Mouse (Mus musculus): ENCODE results near the gene Grid2. TPM values are rescaled to one million over a fixed set of nuclear protein-coding genes. Genes with fewer than 3 reads are reported as not detected.
A peak's percentile ranks its signal among the peaks of the same experiment; 100 is the strongest.

Grid2 gene
- total and polyA plus RNA-seq, 2 experiments = not detected

- no peaks in the 10 kb centered on the region for H3K79me2 ChIP-seq (ENCODE audit: control insufficient read depth, insufficient read depth, low read length)
- no peak overlapping the region for H3K27ac ChIP-seq (replicated peaks; ENCODE audit: insufficient read depth, low read depth, low read length)
- TF ChIP-seq POLR2A (IDR thresholded peaks at IDR 0.05; ENCODE audit: extremely low read depth, insufficient read depth, low read length) (no peak), CTCF (IDR thresholded peaks at IDR 0.05; ENCODE audit: low read depth, low read length) (no peak)
- H3K9ac ChIP-seq (ENCODE audit: low read depth, low read length) = no peak overlapping the region
- no peaks in the 10 kb centered on the region for H3K36me3 ChIP-seq (ENCODE audit: control insufficient read depth, insufficient read depth, low read length)
- no peak for DNase-seq (ENCODE audit: extremely low read depth, low read depth, low spot score)
- WGBS = 3% methylated on average over 19 of the region's 19 CpGs
- H3K4me3 ChIP-seq (ENCODE audit: insufficient read depth, low read depth, low read length) = no peak overlapping the region
- peaks cover 6% of the 10 kb centered on the region; the same call in 1 of the 2 replicates for H3K4me1 ChIP-seq (ENCODE audit: control insufficient read depth, insufficient read depth, low read length)
- H3K27me3 ChIP-seq (ENCODE audit: control insufficient read depth, insufficient read depth, low read length) = peaks cover 31% of the 10 kb centered on the region
Measured at GRCm38 (mm10) chr6:64730030-64730429, 1474.4 kb downstream of the Grid2 start.

- H3K4me3 ChIP-seq (ENCODE audit: insufficient read depth, low read depth, low read length) = no peak overlapping the region
- H3K4me1 ChIP-seq (ENCODE audit: control insufficient read depth, insufficient read depth, low read length) = peaks cover 6% of the 10 kb centered on the region; the same call in 1 of the 2 replicates
- no peak overlapping the region for H3K9ac ChIP-seq (ENCODE audit: low read depth, low read length)
- peaks cover 31% of the 10 kb centered on the region for H3K27me3 ChIP-seq (ENCODE audit: control insufficient read depth, insufficient read depth, low read length)
- 10% methylated on average over 14 of the region's 14 CpGs for WGBS
- no peak for DNase-seq (ENCODE audit: extremely low read depth, low read depth, low spot score)
- no peaks in the 10 kb centered on the region for H3K79me2 ChIP-seq (ENCODE audit: control insufficient read depth, insufficient read depth, low read length)
- no peaks in the 10 kb centered on the region for H3K36me3 ChIP-seq (ENCODE audit: control insufficient read depth, insufficient read depth, low read length)
- H3K27ac ChIP-seq (replicated peaks; ENCODE audit: insufficient read depth, low read depth, low read length) = no peak overlapping the region
- no peak for TF ChIP-seq CTCF (IDR thresholded peaks at IDR 0.05; ENCODE audit: low read depth, low read length)
- TF ChIP-seq POLR2A (IDR thresholded peaks at IDR 0.05; ENCODE audit: extremely low read depth, insufficient read depth, low read length) = no peak
Measured at GRCm38 (mm10) chr6:64730506-64731020, 1474.9 kb downstream of the Grid2 start.

GRCm38 (mm10) chr6:64731126-64731525 lies 1475.5 kb downstream of the Grid2 start:
- H3K36me3 ChIP-seq (ENCODE audit: control insufficient read depth, insufficient read depth, low read length) = no peaks in the 10 kb centered on the region
- H3K4me1 ChIP-seq (ENCODE audit: control insufficient read depth, insufficient read depth, low read length) = peaks cover 6% of the 10 kb centered on the region; the same call in 1 of the 2 replicates
- 11% methylated on average over 7 of the region's 7 CpGs for WGBS
- H3K9ac ChIP-seq (ENCODE audit: low read depth, low read length) = no peak overlapping the region
- TF ChIP-seq CTCF (IDR thresholded peaks at IDR 0.05; ENCODE audit: low read depth, low read length) (no peak), POLR2A (IDR thresholded peaks at IDR 0.05; ENCODE audit: extremely low read depth, insufficient read depth, low read length) (no peak)
- H3K27me3 ChIP-seq (ENCODE audit: control insufficient read depth, insufficient read depth, low read length) = peaks cover 31% of the 10 kb centered on the region
- no peak overlapping the region for H3K4me3 ChIP-seq (ENCODE audit: insufficient read depth, low read depth, low read length)
- H3K27ac ChIP-seq (replicated peaks; ENCODE audit: insufficient read depth, low read depth, low read length) = no peak overlapping the region
- peak; percentile 4 for DNase-seq (ENCODE audit: extremely low read depth, low read depth, low spot score)
- no peaks in the 10 kb centered on the region for H3K79me2 ChIP-seq (ENCODE audit: control insufficient read depth, insufficient read depth, low read length)

- 8% methylated on average over 8 of the region's 8 CpGs for WGBS
- TF ChIP-seq POLR2A (IDR thresholded peaks at IDR 0.05; ENCODE audit: extremely low read depth, insufficient read depth, low read length) = no peak
- no peak for TF ChIP-seq CTCF (IDR thresholded peaks at IDR 0.05; ENCODE audit: low read depth, low read length)
- H3K4me3 ChIP-seq (ENCODE audit: insufficient read depth, low read depth, low read length) = no peak overlapping the region
- H3K9ac ChIP-seq (ENCODE audit: low read depth, low read length) = no peak overlapping the region
- peaks cover 31% of the 10 kb centered on the region for H3K27me3 ChIP-seq (ENCODE audit: control insufficient read depth, insufficient read depth, low read length)
- peaks cover 6% of the 10 kb centered on the region; the same call in 1 of the 2 replicates for H3K4me1 ChIP-seq (ENCODE audit: control insufficient read depth, insufficient read depth, low read length)
- DNase-seq (ENCODE audit: extremely low read depth, low read depth, low spot score) = no peak
- no peak overlapping the region for H3K27ac ChIP-seq (replicated peaks; ENCODE audit: insufficient read depth, low read depth, low read length)
- H3K79me2 ChIP-seq (ENCODE audit: control insufficient read depth, insufficient read depth, low read length) = no peaks in the 10 kb centered on the region
- H3K36me3 ChIP-seq (ENCODE audit: control insufficient read depth, insufficient read depth, low read length) = no peaks in the 10 kb centered on the region
Measured at GRCm38 (mm10) chr6:64731621-64732320, 1476.1 kb downstream of the Grid2 start.

GRCm38 (mm10) chr6:64733311-64733710 lies 1477.6 kb downstream of the Grid2 start:
- DNase-seq (ENCODE audit: extremely low read depth, low read depth, low spot score) = no peak
- Histone ChIP-seq H3K9ac (ENCODE audit: low read depth, low read length) (no peak overlapping the region), H3K27ac (replicated peaks; ENCODE audit: insufficient read depth, low read depth, low read length) (no peak overlapping the region), H3K79me2 (ENCODE audit: control insufficient read depth, insufficient read depth, low read length) (no peaks in the 10 kb centered on the region), H3K4me1 (ENCODE audit: control insufficient read depth, insufficient read depth, low read length) (peaks cover 3% of the 10 kb centered on the region; the same call in 1 of the 2 replicates), H3K4me3 (ENCODE audit: insufficient read depth, low read depth, low read length) (no peak overlapping the region), H3K36me3 (ENCODE audit: control insufficient read depth, insufficient read depth, low read length) (no peaks in the 10 kb centered on the region), H3K27me3 (ENCODE audit: control insufficient read depth, insufficient read depth, low read length) (peaks cover 31% of the 10 kb centered on the region)
- TF ChIP-seq CTCF (IDR thresholded peaks at IDR 0.05; ENCODE audit: low read depth, low read length) = no peak
- TF ChIP-seq POLR2A (IDR thresholded peaks at IDR 0.05; ENCODE audit: extremely low read depth, insufficient read depth, low read length) = no peak
- 5% methylated on average over 4 of the region's 4 CpGs for WGBS
